Mouse (Mus musculus): ENCODE measurements around the gene Hist1h2bk.
"Not testable (repeated sequence)": the region's sequence is repeated elsewhere in the genome, so short reads cannot be mapped to it uniquely, and the experiment has no call there.

DNA sequence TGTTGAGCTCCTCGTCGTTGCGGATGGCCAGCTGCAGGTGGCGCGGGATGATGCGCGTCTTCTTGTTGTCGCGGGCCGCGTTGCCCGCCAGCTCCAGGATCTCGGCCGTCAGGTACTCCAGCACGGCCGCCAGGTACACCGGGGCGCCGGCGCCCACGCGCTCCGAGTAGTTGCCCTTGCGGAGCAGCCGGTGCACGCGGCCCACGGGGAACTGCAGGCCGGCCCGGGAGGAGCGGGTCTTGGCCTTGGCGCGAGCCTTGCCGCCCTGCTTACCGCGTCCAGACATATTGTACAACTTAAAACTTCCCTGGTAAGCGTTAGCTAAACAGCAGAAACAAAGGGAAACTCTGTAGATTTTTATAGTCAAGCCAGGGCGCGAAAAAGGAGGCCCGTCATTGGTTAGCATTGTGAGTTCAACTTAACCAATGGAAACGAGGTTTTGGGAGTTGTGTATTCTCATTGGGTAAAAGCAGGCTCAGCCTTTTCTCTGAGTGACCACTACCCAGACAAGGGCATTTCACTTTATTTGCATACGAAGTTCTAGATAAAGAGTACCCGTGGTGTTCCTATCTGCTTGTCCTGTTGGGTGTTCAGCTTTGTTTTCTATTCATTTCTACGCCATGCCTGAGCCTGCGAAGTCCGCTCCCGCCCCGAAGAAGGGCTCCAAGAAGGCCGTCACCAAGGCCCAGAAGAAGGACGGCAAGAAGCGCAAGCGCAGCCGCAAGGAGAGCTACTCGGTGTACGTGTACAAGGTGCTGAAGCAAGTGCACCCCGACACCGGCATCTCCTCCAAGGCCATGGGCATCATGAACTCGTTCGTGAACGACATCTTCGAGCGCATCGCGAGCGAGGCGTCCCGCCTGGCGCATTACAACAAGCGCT lies at the start of gene Hist1h2bk, which contains the start of gene Hist1h2ah:
- TF ChIP-seq CTCF (IDR thresholded peaks at IDR 0.05; ENCODE audit: low read depth, low read length); POLR2A (IDR thresholded peaks at IDR 0.05; ENCODE audit: borderline replicate concordance, low read depth, low read length): not testable (repeated sequence)

Data from bone marrow macrophage, adult 2 months (primary cell).